Mouse (Mus musculus): ENCODE data around the gene Arhgap29. TPM values are rescaled to one million over a fixed set of nuclear protein-coding genes. Genes with fewer than 3 reads are reported as not detected.
A peak's percentile ranks its signal among the peaks of the same experiment; 100 is the strongest.

Arhgap29 gene
- polyA plus RNA-seq, 1 experiment from 2014 or later: 38.5 TPM

- no peak for TF ChIP-seq CTCF (IDR thresholded peaks at IDR 0.05; ENCODE audit: low read depth)
- 49% methylated on average over 3 of the region's 3 CpGs for WGBS
- no peaks in the 10 kb centered on the region for H3K9me3 ChIP-seq (replicated peaks; ENCODE audit: low read length)
- ATAC-seq (replicated peaks; ENCODE audit: low FRiP score, low read depth) (no peak), DNase-seq (ENCODE audit: low spot score) (no peak)
- no peaks in the 10 kb centered on the region for H3K36me3 ChIP-seq (ENCODE audit: insufficient read depth, low read length)
- peaks cover under 1% of the 10 kb centered on the region; the same call in 1 of the 2 replicates for H3K4me1 ChIP-seq (replicated peaks; ENCODE audit: insufficient read depth, low read length)
- no peak overlapping the region for H3K27ac ChIP-seq
- no peak overlapping the region for H3K4me3 ChIP-seq (replicated peaks; ENCODE audit: low read depth, low read length)
- H3K4me2 ChIP-seq (ENCODE audit: low read length): no peak overlapping the region
- no peak overlapping the region for H3K9ac ChIP-seq (ENCODE audit: low read depth, low read length)
- H3K27me3 ChIP-seq (ENCODE audit: insufficient read depth, low read length): no peaks in the 10 kb centered on the region
Measured at GRCm38 (mm10) chr3:121909155-121909554, 43.2 kb upstream of the Arhgap29 start.

- H3K4me2 ChIP-seq (ENCODE audit: low read length): no peak overlapping the region
- ATAC-seq (replicated peaks; ENCODE audit: low FRiP score, low read depth) (no peak), DNase-seq (ENCODE audit: low spot score) (no peak)
- no peaks in the 10 kb centered on the region for H3K36me3 ChIP-seq (ENCODE audit: insufficient read depth, low read length)
- H3K4me1 ChIP-seq (replicated peaks; ENCODE audit: insufficient read depth, low read length): no peaks in the 10 kb centered on the region
- no peak overlapping the region for H3K4me3 ChIP-seq (replicated peaks; ENCODE audit: low read depth, low read length)
- no peaks in the 10 kb centered on the region for H3K27me3 ChIP-seq (ENCODE audit: insufficient read depth, low read length)
- no peaks in the 10 kb centered on the region for H3K9me3 ChIP-seq (replicated peaks; ENCODE audit: low read length)
- no peak overlapping the region for H3K9ac ChIP-seq (ENCODE audit: low read depth, low read length)
- WGBS: 79% methylated on average over 5 of the region's 5 CpGs
- no peak for TF ChIP-seq CTCF (IDR thresholded peaks at IDR 0.05; ENCODE audit: low read depth)
- no peak overlapping the region for H3K27ac ChIP-seq
Measured at GRCm38 (mm10) chr3:121913476-121913875, 38.9 kb upstream of the Arhgap29 start.

GRCm38 (mm10) chr3:121914459-121915185, 37.7 kb upstream of the Arhgap29 start:
- no peak overlapping the region for H3K4me3 ChIP-seq (replicated peaks; ENCODE audit: low read depth, low read length)
- H3K4me2 ChIP-seq (ENCODE audit: low read length): no peak overlapping the region
- H3K36me3 ChIP-seq (ENCODE audit: insufficient read depth, low read length): no peaks in the 10 kb centered on the region
- DNase-seq (ENCODE audit: low spot score) (peak; percentile 39), ATAC-seq (replicated peaks; ENCODE audit: low FRiP score, low read depth) (no peak)
- H3K4me1 ChIP-seq (replicated peaks; ENCODE audit: insufficient read depth, low read length): no peaks in the 10 kb centered on the region
- H3K9ac ChIP-seq (ENCODE audit: low read depth, low read length): no peak overlapping the region
- TF ChIP-seq CTCF (IDR thresholded peaks at IDR 0.05; ENCODE audit: low read depth): no peak
- no peaks in the 10 kb centered on the region for H3K27me3 ChIP-seq (ENCODE audit: insufficient read depth, low read length)
- peak overlapping the region; percentile 80 for H3K27ac ChIP-seq
- H3K9me3 ChIP-seq (replicated peaks; ENCODE audit: low read length): no peaks in the 10 kb centered on the region
- WGBS: 54% methylated on average over 13 of the region's 13 CpGs

GRCm38 (mm10) chr3:121915191-121915590, 37.1 kb upstream of the Arhgap29 start:
- WGBS: 53% methylated on average over 6 of the region's 6 CpGs
- Histone ChIP-seq H3K9ac (ENCODE audit: low read depth, low read length) (no peak overlapping the region), H3K4me3 (replicated peaks; ENCODE audit: low read depth, low read length) (no peak overlapping the region), H3K9me3 (replicated peaks; ENCODE audit: low read length) (no peaks in the 10 kb centered on the region), H3K4me2 (ENCODE audit: low read length) (no peak overlapping the region), H3K36me3 (ENCODE audit: insufficient read depth, low read length) (no peaks in the 10 kb centered on the region), H3K27ac (peak overlapping the region; percentile 80), H3K4me1 (replicated peaks; ENCODE audit: insufficient read depth, low read length) (no peaks in the 10 kb centered on the region), H3K27me3 (ENCODE audit: insufficient read depth, low read length) (no peaks in the 10 kb centered on the region)
- peak; percentile 66 for DNase-seq (ENCODE audit: low spot score)
- ATAC-seq (replicated peaks; ENCODE audit: low FRiP score, low read depth): no peak
- TF ChIP-seq CTCF (IDR thresholded peaks at IDR 0.05; ENCODE audit: low read depth): no peak

- WGBS: 81% methylated on average over 5 of the region's 5 CpGs
- TF ChIP-seq CTCF (IDR thresholded peaks at IDR 0.05; ENCODE audit: low read depth): no peak
Measured at GRCm38 (mm10) chr3:121916802-121917532, 35.4 kb upstream of the Arhgap29 start.

GRCm38 (mm10) chr3:121917658-121918057, 34.7 kb upstream of the Arhgap29 start:
- 73% methylated on average over 7 of the region's 7 CpGs for WGBS
- no peaks in the 10 kb centered on the region for H3K4me1 ChIP-seq (replicated peaks; ENCODE audit: insufficient read depth, low read length)
- H3K9ac ChIP-seq (ENCODE audit: low read depth, low read length): no peak overlapping the region
- no peaks in the 10 kb centered on the region for H3K9me3 ChIP-seq (replicated peaks; ENCODE audit: low read length)
- no peaks in the 10 kb centered on the region for H3K27me3 ChIP-seq (ENCODE audit: insufficient read depth, low read length)
- H3K4me3 ChIP-seq (replicated peaks; ENCODE audit: low read depth, low read length): no peak overlapping the region
- DNase-seq (ENCODE audit: low spot score) (peak; percentile 25), ATAC-seq (replicated peaks; ENCODE audit: low FRiP score, low read depth) (no peak)
- no peak overlapping the region for H3K27ac ChIP-seq
- no peaks in the 10 kb centered on the region for H3K36me3 ChIP-seq (ENCODE audit: insufficient read depth, low read length)
- H3K4me2 ChIP-seq (ENCODE audit: low read length): no peak overlapping the region
- TF ChIP-seq CTCF (IDR thresholded peaks at IDR 0.05; ENCODE audit: low read depth): no peak

More at GRCm38 (mm10) chr3:121916802-121917532, 35.4 kb upstream of the Arhgap29 start:
- Histone ChIP-seq H3K9ac (ENCODE audit: low read depth, low read length) (no peak overlapping the region), H3K9me3 (replicated peaks; ENCODE audit: low read length) (no peaks in the 10 kb centered on the region), H3K27ac (no peak overlapping the region), H3K4me3 (replicated peaks; ENCODE audit: low read depth, low read length) (no peak overlapping the region), H3K27me3 (ENCODE audit: insufficient read depth, low read length) (no peaks in the 10 kb centered on the region), H3K36me3 (ENCODE audit: insufficient read depth, low read length) (no peaks in the 10 kb centered on the region), H3K4me2 (ENCODE audit: low read length) (no peak overlapping the region), H3K4me1 (replicated peaks; ENCODE audit: insufficient read depth, low read length) (no peaks in the 10 kb centered on the region)
- ATAC-seq (replicated peaks; ENCODE audit: low FRiP score, low read depth) (no peak), DNase-seq (ENCODE audit: low spot score) (no peak)
